Mouse (Mus musculus) liver, adult 2 months (tissue): ENCODE data around the gene Mogs. TPM values are rescaled to one million over a fixed set of nuclear protein-coding genes. Genes with fewer than 3 reads are reported as not detected.

Experiments
- DNase-seq: peaks from one replicate; pipeline ENCODE4 v3.0.0-alpha.2; 2011; ENCODE audit warnings: low read depth, low spot score; ENCODE audit errors: extremely low read depth
- H3K27ac ChIP-seq: fragments of 200-500 bp; replicated peaks from 2 replicates; pipeline ENCODE4 v1.5.1; 2012; ENCODE audit warnings: low read depth, mild to moderate bottlenecking, control low read depth, inconsistent platforms, low read length; ENCODE audit not compliant: insufficient read depth
- H3K27me3 ChIP-seq: fragments of 200-500 bp; 2 replicates; pipeline ENCODE4 v1.6.1; 2012; ENCODE audit warnings: mild to moderate bottlenecking, moderate library complexity, low read length, inconsistent platforms; ENCODE audit not compliant: control insufficient read depth, insufficient read depth
- H3K36me3 ChIP-seq: fragments of 200-500 bp; 2 replicates; pipeline ENCODE4 v1.6.1; 2012; ENCODE audit warnings: low read length, inconsistent platforms; ENCODE audit not compliant: control insufficient read depth, insufficient read depth
- H3K4me1 ChIP-seq: fragments of 200-500 bp; 2 replicates; pipeline ENCODE4 v1.6.1; 2011; ENCODE audit warnings: low read length; ENCODE audit not compliant: control insufficient read depth, insufficient read depth
- H3K4me3 ChIP-seq: fragments of 200-500 bp; 2 replicates; pipeline ENCODE4 v1.5.1; 2011; ENCODE audit warnings: low read depth, mild to moderate bottlenecking, control low read depth, low read length, moderate library complexity; ENCODE audit not compliant: insufficient read depth
- H3K79me2 ChIP-seq: fragments of 200-500 bp; 2 replicates; pipeline ENCODE4 v1.6.1; 2012; ENCODE audit warnings: inconsistent platforms, mild to moderate bottlenecking, low read length, moderate library complexity; ENCODE audit not compliant: control insufficient read depth, insufficient read depth
- H3K9ac ChIP-seq: fragments of 200-500 bp; 2 replicates; pipeline ENCODE4 v1.6.1; 2012; ENCODE audit warnings: low read depth, mild to moderate bottlenecking, control low read depth, inconsistent platforms, low read length
- CTCF ChIP-seq: fragments of 200-500 bp; IDR thresholded peaks from 2 replicates; pipeline ENCODE4 v1.5.1; 2011; ENCODE audit warnings: low read depth, low read length, control low read depth
- POLR2A ChIP-seq: fragments of 200-500 bp; IDR thresholded peaks from 2 replicates; pipeline ENCODE4 v1.6.1; 2011; ENCODE audit warnings: low read length, control low read depth; ENCODE audit not compliant: insufficient read depth; ENCODE audit errors: extremely low read depth
- WGBS: fragments of 180-500 bp; shearing (Covaris S2); methylation state at CpG from one replicate; pipeline ENCODE4 v1.1.7; 2018; 5-methylcytosine and 5-hydroxymethylcytosine counted together
- polyA plus RNA-seq: library from polyadenylated mRNA; depleted of rRNA; stranded (reverse); fragments of >200 nt; gene quantifications from 2 replicates; pipeline ENCODE4 v1.2.3, GENCODE M21; 2012
- total RNA-seq: library from RNA; depleted of rRNA; stranded (reverse); fragments of >200 nt; gene quantifications from 2 replicates; pipeline ENCODE4 v1.2.3, GENCODE M21; 2014

The Mogs gene
- total and polyA plus RNA-seq, 2 experiments: 28.2 to 66.1 TPM

- no peaks in the 10 kb centered on the region for H3K79me2 ChIP-seq
- no peak overlapping the region for H3K27ac ChIP-seq
- WGBS: 3% methylated on average over 65 of the region's 69 CpGs
- TF ChIP-seq CTCF (no peak), POLR2A (no peak)
- DNase-seq: no peak
- H3K4me1 ChIP-seq: 0 out of 2 replicates have a peak, but pooled peaks cover 1% of the 10 kb centered on the region
- no peak overlapping the region for H3K9ac ChIP-seq
- H3K4me3 ChIP-seq: no peak overlapping the region; the same call in 1 of the 2 replicates
- H3K36me3 ChIP-seq: no peaks in the 10 kb centered on the region
- peaks cover 39% of the 10 kb centered on the region for H3K27me3 ChIP-seq
Observed at GRCm38 (mm10) chr6:83069488-83070246, 45.6 kb upstream of the Mogs start.

GRCm38 (mm10) chr6:83070247-83070310 is 45.2 kb upstream of the Mogs start, which contains the start of gene Tlx2:
TSS of gene Tlx2 (minus strand) at chr6:83070293.
- TF ChIP-seq POLR2A: no peak
- no peak for TF ChIP-seq CTCF
- DNase-seq: no peak
- Histone ChIP-seq H3K79me2 (no peaks in the 10 kb centered on the region), H3K27ac (no peak within 1 kb of the TSS), H3K36me3 (no peaks in the 10 kb centered on the region), H3K9ac (no peak within 1 kb of the TSS), H3K4me3 (peak within 1 kb of the TSS; percentile 49; the same call in 1 of the 2 replicates), H3K27me3 (peaks cover 39% of the 10 kb centered on the region), H3K4me1 (0 out of 2 replicates have a peak, but pooled peaks cover 1% of the 10 kb centered on the region)
- WGBS: 15% methylated on average over 7 of the region's 10 CpGs

GRCm38 (mm10) chr6:83070311-83071219 is 44.7 kb upstream of the Mogs start:
- H3K4me3 ChIP-seq: no peak overlapping the region
- 5% methylated on average over 56 of the region's 58 CpGs for WGBS
- DNase-seq: no peak

GRCm38 (mm10) chr6:83071220-83071619 is 44.1 kb upstream of the Mogs start:
- H3K27me3 ChIP-seq: peaks cover 39% of the 10 kb centered on the region
- no peak overlapping the region for H3K9ac ChIP-seq
- no peak overlapping the region for H3K27ac ChIP-seq
- H3K4me1 ChIP-seq: 0 out of 2 replicates have a peak, but pooled peaks cover 1% of the 10 kb centered on the region
- no peak for DNase-seq
- TF ChIP-seq CTCF: no peak
- TF ChIP-seq POLR2A: no peak
- H3K4me3 ChIP-seq: no peak overlapping the region
- H3K36me3 ChIP-seq: no peaks in the 10 kb centered on the region
- WGBS: 3% methylated on average over 23 of the region's 24 CpGs
- no peaks in the 10 kb centered on the region for H3K79me2 ChIP-seq

More at GRCm38 (mm10) chr6:83070311-83071219, 44.7 kb upstream of the Mogs start:
- H3K79me2 ChIP-seq: no peaks in the 10 kb centered on the region
- peaks cover 39% of the 10 kb centered on the region for H3K27me3 ChIP-seq
- 0 out of 2 replicates have a peak, but pooled peaks cover 1% of the 10 kb centered on the region for H3K4me1 ChIP-seq
- H3K36me3 ChIP-seq: no peaks in the 10 kb centered on the region
- H3K27ac ChIP-seq: no peak overlapping the region
- TF ChIP-seq CTCF: no peak
- no peak for TF ChIP-seq POLR2A
- no peak overlapping the region for H3K9ac ChIP-seq

GRCm38 (mm10) chr6:83074979-83075378 is 40.3 kb upstream of the Mogs start:
- H3K36me3 ChIP-seq: no peaks in the 10 kb centered on the region
- WGBS: 26% methylated on average over 2 of the region's 2 CpGs
- no peak for TF ChIP-seq CTCF
- no peak for TF ChIP-seq POLR2A
- no peaks in the 10 kb centered on the region for H3K79me2 ChIP-seq
- H3K27ac ChIP-seq: no peak overlapping the region
- no peak overlapping the region for H3K4me3 ChIP-seq
- H3K4me1 ChIP-seq: peaks cover 9% of the 10 kb centered on the region
- no peak overlapping the region for H3K9ac ChIP-seq
- H3K27me3 ChIP-seq: peaks cover 23% of the 10 kb centered on the region
- DNase-seq: peak; percentile 38
